Mouse (Mus musculus) left cerebral cortex, adult 2 months (tissue): Measurements from ENCODE around the gene Lsm8. TPM values are rescaled to one million over a fixed set of nuclear protein-coding genes. Genes with fewer than 3 reads are reported as not detected.

Experiments used
- DNase-seq, 2 experiments: peaks; one replicate each; pipeline ENCODE4 v3.0.0; 2021 to 2022; ENCODE audit warnings: low spot score in 2 of 2, mixed read lengths in 1 of 2; ENCODE audit errors: extremely low spot score in 1 of 2
- H3K27ac ChIP-seq: fragments of 200-600 bp; 2 replicates; pipeline ENCODE4 v1.8.1; 2022
- H3K4me3 ChIP-seq: fragments of 200-600 bp; 2 replicates; pipeline ENCODE4 v1.8.1; 2022
- CTCF ChIP-seq: fragments of 200-600 bp; IDR thresholded peaks from 2 replicates; pipeline ENCODE4 v1.8.1; 2022; ENCODE audit warnings: antibody characterized with exemption, mild to moderate bottlenecking, moderate library complexity
- intact Hi-C: fragments of 180-260 bp; cut with DNase I; formaldehyde crosslinking; loops from one replicate; pipeline ENCODE4 v1.15.1; 2025
- total RNA-seq, 2 experiments: library from RNA; stranded (reverse); gene quantifications; 2 replicates each; pipeline ENCODE4 v1.2.3; 2021

Lsm8 gene
- total RNA-seq, 2 experiments from 2014 or later, result 26.8 to 31.5 TPM

DNA sequence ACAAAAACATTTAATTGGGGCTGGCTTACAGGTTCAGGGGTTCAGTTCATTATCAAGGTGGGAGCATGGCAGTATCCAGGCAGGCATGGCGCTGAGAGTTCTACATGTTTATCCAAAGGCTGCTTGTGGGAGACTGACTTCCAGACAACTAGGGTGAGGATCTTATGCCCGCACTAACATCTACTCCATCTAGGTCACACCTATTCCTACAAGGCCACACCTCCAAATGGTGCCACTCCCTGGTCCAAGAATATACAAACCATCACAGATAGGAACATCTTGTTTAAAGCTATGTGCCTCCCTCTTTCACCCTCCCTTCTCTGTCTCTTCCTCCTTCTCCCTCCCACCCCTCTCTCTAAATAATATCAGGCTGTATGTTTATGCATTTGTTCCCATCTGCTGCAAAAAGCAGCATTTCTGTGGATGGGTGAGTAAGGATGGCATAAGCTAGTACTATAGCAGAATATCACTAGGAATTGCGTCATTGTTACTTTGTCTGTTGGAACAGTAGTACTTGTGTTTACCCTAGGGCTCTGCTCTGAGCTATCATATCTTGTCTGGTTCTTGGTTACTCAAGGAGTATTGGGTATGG lies 8.2 kb downstream of the Lsm8 start:
- DNase-seq, result no peak
- no peak for TF ChIP-seq CTCF
- Histone ChIP-seq H3K4me3 (no peak overlapping the region), H3K27ac (peak overlapping the region; percentile 48; the same call in 1 of the 2 replicates)
- intact Hi-C loops, result no loop called here

GRCm38 (mm10) chr6:18866018-18866417 lies 17.6 kb downstream of the Lsm8 start, which contains the start of gene Ankrd7:
Ankrd7 (plus strand) TSS chr6:18866318.
- no peak for DNase-seq
- Histone ChIP-seq H3K27ac (no peak within 1 kb of the TSS), H3K4me3 (0 out of 2 replicates have a peak within 1 kb of the TSS, but pooled peaks have one; percentile 11)
- intact Hi-C loops, result no loop called here
- TF ChIP-seq CTCF, result no peak

DNA sequence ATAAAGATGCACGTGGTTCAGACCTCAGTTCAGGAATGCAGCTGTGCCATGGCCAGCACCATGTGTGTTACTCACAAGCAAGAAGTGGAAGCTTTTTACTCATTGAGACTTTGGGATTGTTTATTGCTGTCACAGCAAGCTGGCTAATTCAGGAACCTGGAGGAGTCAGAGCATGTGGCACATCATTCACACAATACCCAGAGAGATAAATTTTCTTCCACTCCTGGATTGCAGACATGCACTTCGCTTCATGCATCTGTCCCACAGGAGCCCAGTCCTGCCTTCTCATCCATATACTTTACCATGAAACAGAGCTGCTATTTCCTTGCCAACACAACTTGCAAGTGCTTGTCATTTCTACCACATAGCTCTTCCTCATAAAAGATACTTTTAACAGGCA lies 40.7 kb downstream of the Lsm8 start:
- peak in 1 of 2 experiments; percentile 14 for DNase-seq
- intact Hi-C loops, result no loop called here
- H3K4me3 ChIP-seq, result no peak overlapping the region
- peak overlapping the region; percentile 69; the same call in 1 of the 2 replicates for H3K27ac ChIP-seq
- no peak for TF ChIP-seq CTCF

DNA sequence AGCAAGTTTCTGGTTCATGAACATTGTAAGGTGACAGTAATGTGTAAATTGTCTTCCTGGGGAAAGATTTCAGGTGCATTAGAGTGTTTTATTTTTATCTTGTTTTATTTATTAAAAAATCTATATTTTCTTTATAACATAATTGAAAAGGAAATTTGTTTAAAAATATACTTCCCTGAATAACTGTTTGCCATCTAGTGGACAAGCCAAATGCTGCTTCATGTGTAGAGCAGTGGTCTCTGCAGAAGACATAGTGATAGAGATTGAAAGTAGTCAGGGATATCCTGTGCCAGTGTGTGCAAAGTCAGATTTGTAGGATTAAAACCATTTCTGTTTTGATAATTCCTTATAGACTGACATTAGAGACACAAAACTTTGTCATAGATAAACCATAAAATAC lies 45.8 kb downstream of the Lsm8 start:
- DNase-seq, result no peak
- intact Hi-C loops, result no loop called here
- TF ChIP-seq CTCF, result peak; percentile 8; the same call in 1 of the 2 replicates
- H3K27ac ChIP-seq, result no peak overlapping the region
- H3K4me3 ChIP-seq, result no peak overlapping the region

Other genes with a start within 250 kb of the Lsm8 start
- not detected for gene Ankrd7, start 17.7 kb downstream of the Lsm8 start, total RNA-seq